Mouse (Mus musculus) intestine, postnatal 0 days (tissue): ENCODE data around the gene Cacna1s. TPM values are rescaled to one million over a fixed set of nuclear protein-coding genes. Genes with fewer than 3 reads are reported as not detected.

Experiments used
- ATAC-seq: fragments of 200-750 bp; cut with Nextera tagmentation; 2 replicates; pipeline ENCODE4 v1.8.0; 2017; ENCODE audit warnings: mild to moderate bottlenecking, moderate TSS enrichment, moderate library complexity
- H3K27ac ChIP-seq: fragments of 300-500 bp; sonication (generic); 2 replicates; pipeline ENCODE4 v1.5.1; 2014; ENCODE audit warnings: mild to moderate bottlenecking, low read depth, low read length, moderate library complexity
- H3K27me3 ChIP-seq: fragments of 300-500 bp; sonication (generic); replicated peaks from 2 replicates; pipeline ENCODE4 v1.6.1; 2014; ENCODE audit warnings: low read length, mixed read lengths; ENCODE audit not compliant: control insufficient read depth, insufficient read depth
- H3K36me3 ChIP-seq: fragments of 300-500 bp; sonication (generic); 2 replicates; pipeline ENCODE4 v1.6.1; 2014; ENCODE audit warnings: mild to moderate bottlenecking, moderate library complexity; ENCODE audit not compliant: control insufficient read depth, insufficient read depth
- H3K4me1 ChIP-seq: fragments of 300-500 bp; sonication (generic); replicated peaks from 2 replicates; pipeline ENCODE4 v1.6.1; 2014; ENCODE audit warnings: antibody characterized with exemption, low read length, mixed read lengths; ENCODE audit not compliant: control insufficient read depth, insufficient read depth
- H3K4me2 ChIP-seq: fragments of 300-500 bp; sonication (generic); replicated peaks from 2 replicates; pipeline ENCODE4 v1.6.1; 2014; ENCODE audit warnings: low read depth, mild to moderate bottlenecking, moderate library complexity
- H3K4me3 ChIP-seq: fragments of 300-500 bp; sonication (generic); 2 replicates; pipeline ENCODE4 v1.5.1; 2014; ENCODE audit warnings: low read depth, low read length
- H3K9ac ChIP-seq: fragments of 300-500 bp; sonication (generic); 2 replicates; pipeline ENCODE4 v1.6.1; 2014; ENCODE audit warnings: mild to moderate bottlenecking, low read depth, low read length
- H3K9me3 ChIP-seq: fragments of 300-500 bp; sonication (generic); 2 replicates; pipeline ENCODE4 v1.6.1; 2016; ENCODE audit warnings: mixed run types; ENCODE audit not compliant: control insufficient read depth
- CTCF ChIP-seq: sonication (generic); IDR thresholded peaks from 2 replicates; pipeline ENCODE4 v1.5.1; 2016; ENCODE audit warnings: low read depth, mild to moderate bottlenecking, control low read depth, antibody characterized with exemption, moderate library complexity
- WGBS: fragments of 180-500 bp; shearing (Covaris S2); extraction: QIAGEN DNeasy Blood & Tissue Kit; methylation state at CpG from one replicate; pipeline ENCODE4 v1.1.7; 2014; 5-methylcytosine and 5-hydroxymethylcytosine counted together
- polyA plus RNA-seq: library from polyadenylated mRNA; unstranded; fragments of >200 nt; fragmentation: Nextera tagmentation; extraction: Ambion mirVana; gene quantifications from 2 replicates; pipeline ENCODE4 v1.2.1, GENCODE M21; 2015

The Cacna1s gene
- polyA plus RNA-seq, 1 experiment from 2014 or later: 0.22 TPM

DNA sequence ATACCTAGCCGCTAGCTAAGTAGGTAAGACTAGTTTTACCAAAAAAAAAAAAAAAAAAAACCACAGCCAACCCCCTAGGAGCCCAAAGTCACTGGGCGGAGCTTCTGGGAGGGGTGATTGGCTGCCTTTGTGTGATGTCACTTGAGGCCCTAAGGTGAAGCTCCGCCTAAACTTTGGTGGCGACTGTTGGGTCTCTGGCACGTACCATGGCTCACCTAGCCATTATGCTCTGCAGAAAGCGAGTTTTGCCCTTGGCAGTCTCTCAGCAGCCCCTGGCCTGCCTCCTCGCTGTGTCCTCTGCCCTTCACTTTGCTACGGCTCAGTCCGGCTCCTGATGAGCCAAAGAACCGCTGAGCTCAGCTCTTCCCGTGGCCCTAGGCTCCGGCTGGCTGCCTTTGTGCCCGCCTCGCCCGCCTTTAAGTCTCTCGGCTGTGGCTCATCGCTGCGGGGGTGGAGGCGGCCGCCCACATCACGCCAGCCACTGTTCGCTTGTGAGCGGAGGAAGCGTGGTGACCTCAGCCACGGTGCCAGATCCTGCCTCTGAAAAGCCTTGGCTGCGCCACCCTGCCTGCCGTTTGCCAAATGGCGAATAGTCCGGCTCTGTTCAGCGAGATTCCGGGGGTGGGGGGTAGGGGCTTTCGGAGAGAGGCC, 87.6 kb downstream of the Cacna1s start:
- peak; percentile 50 for ATAC-seq
- Histone ChIP-seq H3K27ac (peak overlapping the region; percentile 63), H3K4me2 (peak overlapping the region; percentile 79), H3K4me3 (peak overlapping the region; percentile 42), H3K27me3 (no peaks in the 10 kb centered on the region), H3K9me3 (no peaks in the 10 kb centered on the region), H3K4me1 (peaks cover 39% of the 10 kb centered on the region), H3K36me3 (0 out of 2 replicates have a peak, but pooled peaks cover 7% of the 10 kb centered on the region), H3K9ac (peak overlapping the region; percentile 28)
- 3% methylated on average over 32 of the region's 32 CpGs for WGBS
- no peak for TF ChIP-seq CTCF

DNA sequence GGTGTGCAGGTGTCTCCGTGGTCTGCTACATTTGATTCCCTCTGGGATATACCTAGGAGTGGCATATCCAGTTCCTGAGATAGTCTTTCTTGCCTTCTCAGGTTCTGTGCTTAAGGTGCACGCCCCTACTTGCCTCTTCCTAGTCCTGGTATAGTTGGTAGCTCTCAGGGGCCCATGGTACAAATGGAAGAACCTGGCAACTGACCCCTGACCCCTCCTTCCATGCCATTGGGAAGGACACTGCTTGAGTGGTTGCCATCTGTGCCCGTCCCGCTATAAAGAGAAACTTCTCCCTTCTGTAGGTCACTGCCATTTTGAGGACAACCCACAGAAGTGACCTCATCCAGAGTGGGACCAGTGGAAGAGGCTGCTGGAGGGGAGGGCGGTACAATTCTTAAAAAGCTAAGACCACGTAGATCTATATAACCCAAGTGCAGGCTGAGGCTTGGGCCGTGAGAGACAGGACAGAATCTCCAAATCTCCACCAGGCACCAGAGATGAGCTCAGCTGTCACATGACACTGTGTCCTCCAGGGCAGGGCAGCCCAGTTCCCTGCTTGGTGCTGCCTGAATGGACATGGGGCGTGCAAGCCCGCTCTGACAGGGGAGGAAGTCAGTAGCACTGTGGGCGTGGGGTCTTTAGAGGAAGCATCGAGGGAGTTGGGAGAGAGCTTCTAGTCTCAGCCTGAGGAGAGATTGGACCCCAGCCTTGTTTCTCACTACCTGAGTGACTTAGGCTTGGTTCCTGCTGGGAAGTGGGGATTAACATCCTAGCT, 88.8 kb downstream of the Cacna1s start:
- Histone ChIP-seq H3K4me1 (peaks cover 33% of the 10 kb centered on the region), H3K27ac (no peak overlapping the region), H3K4me2 (no peak overlapping the region), H3K4me3 (no peak overlapping the region), H3K36me3 (peaks cover 15% of the 10 kb centered on the region; the same call in 1 of the 2 replicates), H3K27me3 (no peaks in the 10 kb centered on the region), H3K9ac (no peak overlapping the region), H3K9me3 (no peaks in the 10 kb centered on the region)
- WGBS: 83% methylated on average over 11 of the region's 11 CpGs
- no peak for TF ChIP-seq CTCF
- no peak for ATAC-seq

DNA sequence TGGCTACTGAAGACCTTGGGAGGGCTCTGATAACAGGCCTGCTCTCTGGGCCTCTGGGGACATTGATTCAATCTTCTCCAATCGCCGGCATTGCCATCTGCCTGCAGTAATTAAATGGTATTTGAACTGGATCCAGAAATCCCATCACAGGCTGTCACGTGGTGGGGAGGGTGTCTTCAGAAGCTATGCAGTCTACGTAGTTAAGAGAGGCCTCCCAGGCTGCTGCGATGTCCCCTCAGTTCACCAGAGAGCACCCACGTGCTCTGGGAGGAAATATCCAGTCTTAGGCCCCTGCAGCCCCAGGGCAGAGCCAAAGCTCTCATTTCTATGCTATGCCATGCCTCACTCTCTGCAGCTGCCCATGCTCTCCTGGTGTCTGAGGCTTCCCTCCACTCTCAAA, 89.8 kb downstream of the Cacna1s start:
- H3K27me3 ChIP-seq: no peaks in the 10 kb centered on the region
- no peak overlapping the region for H3K4me3 ChIP-seq
- ATAC-seq: no peak
- H3K36me3 ChIP-seq: peaks cover 17% of the 10 kb centered on the region; the same call in 1 of the 2 replicates
- H3K4me1 ChIP-seq: peaks cover 25% of the 10 kb centered on the region
- TF ChIP-seq CTCF: no peak
- no peak overlapping the region for H3K4me2 ChIP-seq
- WGBS: 41% methylated on average over 6 of the region's 6 CpGs
- peak overlapping the region; percentile 22; the same call in 1 of the 2 replicates for H3K9ac ChIP-seq
- no peak overlapping the region; the same call in 1 of the 2 replicates for H3K27ac ChIP-seq
- H3K9me3 ChIP-seq: no peaks in the 10 kb centered on the region

DNA sequence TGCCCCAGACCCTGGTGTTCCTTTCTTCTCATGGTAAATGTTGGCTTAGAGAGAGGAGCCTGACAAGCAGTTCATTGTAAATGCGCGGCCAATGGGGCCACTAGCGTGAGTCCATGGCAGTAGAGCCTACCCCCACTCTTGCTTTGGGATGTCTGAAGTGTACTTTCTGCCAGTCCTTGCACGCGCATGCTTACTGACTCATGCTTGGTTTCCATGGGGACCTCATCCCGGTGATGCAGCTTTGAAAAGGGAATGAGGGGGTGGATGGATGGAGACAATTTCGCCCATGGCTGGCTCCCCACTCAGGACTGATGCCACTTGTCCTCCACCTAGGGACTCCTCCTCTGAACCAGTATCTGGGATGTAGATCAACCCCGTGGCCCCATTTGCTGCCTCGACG, 91.0 kb downstream of the Cacna1s start:
- 91% methylated on average over 10 of the region's 10 CpGs for WGBS
- Histone ChIP-seq H3K27ac (no peak overlapping the region), H3K4me1 (peaks cover 14% of the 10 kb centered on the region), H3K4me2 (no peak overlapping the region), H3K27me3 (no peaks in the 10 kb centered on the region), H3K4me3 (no peak overlapping the region), H3K9ac (no peak overlapping the region), H3K9me3 (no peaks in the 10 kb centered on the region), H3K36me3 (peaks cover 29% of the 10 kb centered on the region)
- TF ChIP-seq CTCF: no peak
- ATAC-seq: no peak

DNA sequence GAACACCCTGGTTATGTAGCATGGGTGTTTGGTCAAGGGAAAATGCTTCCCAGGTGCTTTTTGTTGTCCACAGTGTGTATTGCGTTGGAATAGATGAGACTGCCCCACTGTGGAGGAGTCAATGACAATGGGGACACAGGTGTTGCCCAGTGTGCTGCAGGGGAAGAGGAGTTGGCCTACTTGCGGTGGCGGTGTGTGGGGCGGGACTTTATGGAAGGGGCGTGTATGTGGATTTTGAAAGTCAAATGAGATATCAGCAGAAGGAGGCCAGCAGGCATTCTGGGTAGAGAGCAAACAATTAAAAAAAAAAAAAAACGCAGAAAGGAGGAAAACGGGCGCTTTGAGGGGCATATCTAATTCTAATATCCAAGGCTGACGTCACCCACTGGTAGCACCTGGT, 97.2 kb downstream of the Cacna1s start:
- no peak for TF ChIP-seq CTCF
- no peak overlapping the region for H3K4me3 ChIP-seq
- peaks cover 81% of the 10 kb centered on the region for H3K36me3 ChIP-seq
- no peaks in the 10 kb centered on the region for H3K9me3 ChIP-seq
- H3K9ac ChIP-seq: no peak overlapping the region
- no peaks in the 10 kb centered on the region for H3K4me1 ChIP-seq
- no peak overlapping the region for H3K27ac ChIP-seq
- no peaks in the 10 kb centered on the region for H3K27me3 ChIP-seq
- no peak overlapping the region for H3K4me2 ChIP-seq
- WGBS: 63% methylated on average over 9 of the region's 9 CpGs
- no peak; the same call in 1 of the 2 replicates for ATAC-seq

DNA sequence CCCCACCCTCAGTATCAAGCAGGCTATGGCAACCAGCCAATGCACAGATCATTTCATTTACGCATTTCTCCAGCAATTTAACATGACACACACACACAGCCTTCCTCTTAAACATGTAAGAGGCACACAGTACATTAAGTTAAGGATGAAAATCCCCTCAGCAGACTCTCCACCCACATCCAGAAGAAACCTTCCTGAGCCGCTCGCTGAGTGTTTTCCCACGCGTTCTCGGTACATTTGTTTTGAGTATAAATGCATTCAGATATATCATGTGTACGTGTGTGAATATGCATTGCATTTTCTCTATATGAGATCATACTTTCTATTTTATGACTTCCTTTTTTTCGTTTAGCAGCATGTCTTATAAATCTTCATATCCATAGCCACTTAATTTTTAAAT, 98.8 kb downstream of the Cacna1s start:
- peaks cover 83% of the 10 kb centered on the region for H3K36me3 ChIP-seq
- TF ChIP-seq CTCF: no peak
- no peak overlapping the region for H3K4me2 ChIP-seq
- ATAC-seq: no peak
- no peaks in the 10 kb centered on the region for H3K9me3 ChIP-seq
- H3K4me1 ChIP-seq: no peaks in the 10 kb centered on the region
- 70% methylated on average over 8 of the region's 8 CpGs for WGBS
- no peak overlapping the region for H3K9ac ChIP-seq
- H3K4me3 ChIP-seq: no peak overlapping the region
- H3K27ac ChIP-seq: no peak overlapping the region
- H3K27me3 ChIP-seq: no peaks in the 10 kb centered on the region
